Mouse (Mus musculus) embryo, embryonic 10.5 days (tissue): ENCODE measurements around the gene Irf4.

ENCODE experiments used
- DNase-seq: peaks from one replicate; pipeline ENCODE4 v3.0.0-alpha.2; 2015; ENCODE audit warnings: low spot score

Gene Irf4

DNA sequence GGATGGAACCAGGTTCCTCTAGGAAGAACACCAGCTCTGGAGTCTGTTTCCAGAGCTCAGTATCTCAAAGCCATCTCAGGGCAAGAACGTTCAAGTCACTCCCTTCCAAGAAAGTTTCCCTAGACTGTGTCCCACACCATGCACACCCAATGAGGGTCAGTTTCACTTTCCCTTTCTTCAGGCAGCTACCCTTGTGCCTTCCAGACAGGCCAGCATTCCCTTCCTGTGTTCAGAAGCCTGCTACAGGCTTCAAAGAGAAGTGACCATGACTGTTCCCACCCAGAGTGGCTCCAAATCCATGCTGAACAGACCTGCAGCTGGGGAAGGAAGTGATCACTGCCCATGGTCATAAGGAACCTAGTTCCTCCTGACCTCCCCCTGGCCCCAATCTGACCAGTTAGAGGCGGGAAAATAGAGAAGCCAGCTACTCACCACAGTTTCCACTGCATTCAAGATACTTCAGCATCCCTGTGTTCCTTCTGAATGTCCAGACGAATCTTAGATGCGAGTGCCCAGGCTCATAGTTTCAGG lies 10.7 kb upstream of the Irf4 start:
- DNase-seq, result no peak

DNA sequence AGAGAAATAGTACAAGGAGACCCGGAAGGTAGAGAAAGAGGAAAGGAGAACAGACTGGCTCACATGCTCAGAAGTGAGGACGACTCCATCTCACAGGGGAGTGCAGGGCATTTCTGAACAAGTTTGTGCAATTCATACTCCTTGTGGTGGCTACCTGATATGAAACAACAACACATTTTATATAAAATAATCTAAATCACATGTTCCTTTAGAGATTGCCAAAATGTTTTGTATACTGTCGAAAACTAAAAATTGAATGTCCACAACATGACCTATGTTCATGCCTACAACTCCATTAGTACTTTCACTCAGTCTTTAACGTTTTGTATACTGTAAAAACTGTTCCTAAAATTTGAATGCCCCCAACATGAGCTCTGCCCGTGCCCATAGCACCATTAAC lies 7.9 kb upstream of the Irf4 start:
- no peak for DNase-seq

GRCm38 (mm10) chr13:30742411-30742970 lies 6.5 kb upstream of the Irf4 start:
- no peak for DNase-seq

DNA sequence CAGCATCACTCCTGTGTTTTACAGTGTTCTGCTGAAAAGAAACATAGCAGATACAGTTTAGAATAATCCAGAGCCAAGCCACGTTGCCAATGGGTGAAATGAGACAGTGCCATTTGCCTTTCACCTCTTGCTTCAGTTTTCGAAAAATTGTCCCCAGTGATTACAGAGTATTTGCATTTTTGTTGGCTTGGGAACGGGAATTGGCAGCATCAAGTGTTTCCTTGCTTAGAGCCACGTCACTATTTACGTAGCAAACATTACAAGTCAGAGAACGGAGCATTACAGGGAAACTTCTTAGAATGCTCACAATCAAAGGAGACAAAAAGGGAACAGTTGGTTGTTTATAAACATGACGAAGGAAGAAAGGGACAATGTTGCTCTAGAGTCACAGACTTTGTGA lies 3.9 kb upstream of the Irf4 start:
- DNase-seq, result no peak

DNA sequence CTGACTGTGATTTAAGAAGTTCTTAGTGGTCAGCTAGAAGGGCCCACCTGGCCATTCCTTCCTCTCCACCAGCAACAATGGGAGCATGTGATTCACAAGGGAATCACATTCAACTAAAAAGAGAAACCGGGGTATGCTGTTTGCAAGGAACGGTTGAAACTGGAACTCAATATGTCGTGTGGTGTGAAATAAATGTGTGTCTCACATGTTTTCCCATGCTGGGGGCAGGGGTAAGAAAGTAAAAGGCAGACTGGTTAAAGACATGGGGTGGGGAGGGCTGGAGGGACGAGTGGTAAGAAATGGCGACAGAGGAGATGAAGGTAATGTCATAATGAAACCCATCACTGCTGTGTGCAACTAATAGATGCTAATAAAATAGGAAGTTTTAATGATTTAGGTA lies 2.0 kb upstream of the Irf4 start:
- no peak for DNase-seq

- no peak for DNase-seq
Measured at GRCm38 (mm10) chr13:30747504-30747903, 1.5 kb upstream of the Irf4 start.

DNA sequence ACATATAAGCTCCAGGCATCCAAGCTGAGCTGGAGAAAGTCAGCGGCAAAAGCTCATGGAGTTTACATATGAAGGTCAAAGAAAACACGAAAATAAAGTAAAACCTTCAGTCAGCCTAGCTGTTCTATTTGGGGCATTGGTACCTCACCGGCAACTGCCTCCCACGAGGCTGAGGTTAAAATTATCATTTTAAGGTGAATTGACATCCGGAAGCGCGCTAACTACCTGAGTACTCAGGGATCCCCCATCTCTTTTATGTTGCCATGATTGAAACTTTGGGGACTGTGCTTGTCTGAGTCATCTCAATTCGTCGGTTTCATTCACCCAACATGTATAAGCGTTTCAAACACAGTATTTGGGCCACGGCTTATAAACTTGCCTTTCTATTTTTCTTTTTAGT lies 705 bp upstream of the Irf4 start:
- DNase-seq, result no peak

DNA sequence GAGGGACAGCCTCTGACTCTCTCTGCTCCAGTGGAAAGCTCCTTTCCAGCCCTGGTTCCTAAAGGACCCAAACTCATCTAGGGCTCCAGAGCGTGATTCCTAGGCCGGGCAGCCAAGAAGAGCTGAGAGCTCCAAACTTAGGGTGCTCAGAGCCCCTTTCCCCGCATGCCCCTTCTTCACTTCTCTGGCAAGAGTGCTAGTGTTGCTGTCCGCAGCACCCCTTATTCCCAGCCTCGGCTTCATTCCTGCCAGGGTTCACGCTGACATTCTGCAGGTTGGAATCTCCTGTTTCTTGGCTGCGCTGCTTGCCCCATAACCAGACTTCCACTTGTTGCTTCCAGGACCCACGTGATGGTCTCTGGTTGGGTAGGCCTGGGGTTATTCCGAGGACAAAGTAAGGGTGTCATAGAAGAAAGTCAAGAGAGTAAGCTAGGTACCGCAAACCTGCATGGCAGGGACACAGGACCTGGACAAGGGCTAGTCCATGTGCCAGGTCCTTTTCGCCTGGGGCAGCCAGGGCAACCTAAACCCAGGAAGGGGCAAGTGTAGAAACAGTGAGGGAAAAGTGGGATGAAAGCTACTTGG lies 623 bp downstream of the Irf4 start:
- DNase-seq, result peak; percentile 38

- peak; percentile 46 for DNase-seq
Measured at GRCm38 (mm10) chr13:30750461-30751303, 1.7 kb downstream of the Irf4 start.

DNA sequence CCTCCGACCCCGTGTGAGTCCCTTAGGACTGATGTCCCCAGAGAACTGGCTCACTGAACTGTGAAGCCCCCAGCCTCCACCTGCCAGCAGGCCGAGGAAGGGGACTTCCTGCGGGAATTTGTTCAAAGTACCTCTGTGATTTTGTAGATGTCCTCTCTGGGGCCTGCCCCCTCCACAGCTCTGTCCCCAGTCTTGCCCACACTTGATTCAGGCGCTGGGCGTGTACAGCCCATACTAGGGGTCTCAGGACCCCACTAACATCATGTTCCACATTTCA lies 2.2 kb downstream of the Irf4 start:
- no peak for DNase-seq

- no peak for DNase-seq
Measured at GRCm38 (mm10) chr13:30752581-30753187, 3.7 kb downstream of the Irf4 start.

- no peak for DNase-seq
Measured at GRCm38 (mm10) chr13:30753441-30753840, 4.4 kb downstream of the Irf4 start.

- no peak for DNase-seq
Measured at GRCm38 (mm10) chr13:30754066-30754465, 5.0 kb downstream of the Irf4 start.

DNA sequence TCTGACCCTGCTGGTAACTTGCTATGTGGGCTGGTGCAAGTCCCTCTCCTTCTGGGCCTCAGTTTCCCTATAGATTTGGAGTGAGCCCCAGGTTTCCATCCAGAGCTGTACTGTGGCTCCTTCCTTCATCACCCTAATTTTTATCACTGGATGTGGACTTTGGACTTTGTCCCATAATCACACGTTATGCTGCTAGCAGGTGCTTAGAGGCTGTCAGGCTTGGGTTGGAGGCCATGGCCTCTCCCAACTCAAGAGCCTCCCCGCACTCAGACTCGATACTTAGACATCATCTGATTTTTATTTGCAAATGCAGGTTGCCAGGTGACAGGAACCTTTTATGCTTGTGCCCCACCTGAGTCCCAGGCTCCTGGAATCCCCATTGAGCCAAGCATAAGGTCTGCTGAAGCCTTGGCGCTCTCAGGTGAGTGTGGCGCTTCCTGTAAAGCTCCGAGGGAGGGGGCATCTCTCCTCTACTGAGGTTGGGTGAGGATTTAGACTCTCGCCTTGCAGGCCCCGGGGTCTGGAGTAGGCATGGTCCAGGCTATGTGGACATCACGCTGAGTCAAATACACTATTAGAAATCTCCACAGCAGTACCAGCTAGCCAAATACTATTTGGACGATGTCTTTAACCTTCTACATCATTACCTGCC lies 5.9 kb downstream of the Irf4 start:
- no peak for DNase-seq

- DNase-seq, result no peak
Measured at GRCm38 (mm10) chr13:30755577-30755976, 6.6 kb downstream of the Irf4 start.

DNA sequence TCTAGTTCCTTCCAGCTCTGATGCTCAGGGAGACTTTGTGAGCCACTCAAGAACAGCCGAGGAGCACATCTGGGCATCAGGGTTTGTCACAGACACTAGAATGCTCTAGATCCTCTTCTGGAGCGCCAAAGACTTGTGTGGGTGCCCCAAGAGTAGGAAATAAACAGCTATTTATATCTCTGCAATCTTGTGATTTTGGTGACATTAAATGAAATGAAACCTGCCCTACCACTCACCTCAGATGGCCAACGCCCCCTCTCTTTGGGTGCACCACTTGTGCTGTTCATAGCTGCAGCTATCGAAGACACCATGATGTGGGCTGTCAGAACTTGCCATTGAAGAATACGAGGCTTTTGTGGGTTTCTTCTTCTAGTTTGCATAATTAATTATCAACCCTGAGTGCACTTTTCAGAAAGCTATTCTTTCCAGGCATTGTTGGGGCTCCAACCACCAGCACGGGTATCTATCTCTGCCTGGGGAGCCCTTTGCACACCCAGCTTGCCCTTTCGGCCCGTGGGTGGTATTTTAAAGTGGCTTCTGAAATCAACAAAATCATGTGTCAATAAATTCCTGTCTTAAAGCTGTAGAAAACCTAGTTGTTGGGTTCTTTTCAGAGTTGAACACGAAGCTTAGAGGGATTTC lies 7.1 kb downstream of the Irf4 start:
- DNase-seq, result no peak

DNA sequence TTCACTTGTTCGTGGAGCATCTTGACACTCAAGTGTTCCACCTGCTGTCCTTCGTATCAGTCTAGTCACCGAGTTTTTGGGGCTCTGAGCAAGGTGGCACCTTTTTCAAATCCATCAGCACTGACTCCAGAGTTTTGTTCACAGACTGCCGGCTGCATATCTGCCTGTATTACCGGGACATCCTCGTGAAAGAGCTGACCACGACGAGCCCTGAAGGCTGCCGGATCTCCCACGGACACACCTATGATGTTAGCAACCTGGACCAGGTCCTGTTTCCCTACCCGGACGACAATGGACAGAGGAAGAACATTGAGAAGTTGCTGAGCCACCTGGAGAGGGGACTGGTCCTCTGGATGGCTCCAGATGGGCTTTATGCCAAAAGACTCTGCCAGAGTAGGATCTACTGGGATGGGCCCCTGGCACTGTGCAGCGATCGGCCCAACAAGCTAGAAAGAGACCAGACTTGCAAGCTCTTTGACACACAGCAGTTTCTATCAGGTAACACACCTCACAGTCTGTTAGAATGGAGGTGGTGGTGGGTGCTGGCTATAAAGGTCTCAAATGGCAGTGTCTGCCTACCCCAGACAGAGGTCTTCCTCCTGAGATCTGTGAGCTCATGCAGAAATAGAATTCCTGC lies 8.4 kb downstream of the Irf4 start:
- no peak for DNase-seq

DNA sequence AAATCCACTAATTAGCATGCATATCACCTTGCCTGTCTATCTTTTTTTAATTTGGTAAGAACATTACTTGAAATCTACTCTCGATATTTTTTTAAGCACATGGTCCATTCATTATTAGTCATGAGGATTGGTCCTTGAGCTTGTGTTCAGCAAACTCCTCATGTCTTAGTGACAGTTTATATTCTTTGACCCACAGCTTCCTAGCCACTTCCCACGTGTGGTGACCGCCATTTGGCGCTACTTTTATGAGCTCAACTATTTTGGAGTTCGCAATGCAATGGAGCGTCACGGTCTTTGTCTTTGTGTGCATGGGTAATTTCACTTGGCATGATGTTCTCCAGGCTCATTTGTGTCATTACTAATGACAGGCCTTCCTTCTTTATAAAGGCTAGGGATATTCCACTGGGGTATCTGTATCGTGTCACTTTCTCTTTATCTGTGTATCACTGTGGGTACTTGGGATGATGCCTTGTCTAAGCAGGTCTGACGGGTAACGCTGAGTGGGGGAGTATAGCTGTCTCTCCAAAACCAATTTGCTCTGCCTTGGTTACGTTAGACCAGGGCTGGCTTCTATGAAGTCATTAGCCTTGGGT lies 9.9 kb downstream of the Irf4 start:
- no peak for DNase-seq

DNA sequence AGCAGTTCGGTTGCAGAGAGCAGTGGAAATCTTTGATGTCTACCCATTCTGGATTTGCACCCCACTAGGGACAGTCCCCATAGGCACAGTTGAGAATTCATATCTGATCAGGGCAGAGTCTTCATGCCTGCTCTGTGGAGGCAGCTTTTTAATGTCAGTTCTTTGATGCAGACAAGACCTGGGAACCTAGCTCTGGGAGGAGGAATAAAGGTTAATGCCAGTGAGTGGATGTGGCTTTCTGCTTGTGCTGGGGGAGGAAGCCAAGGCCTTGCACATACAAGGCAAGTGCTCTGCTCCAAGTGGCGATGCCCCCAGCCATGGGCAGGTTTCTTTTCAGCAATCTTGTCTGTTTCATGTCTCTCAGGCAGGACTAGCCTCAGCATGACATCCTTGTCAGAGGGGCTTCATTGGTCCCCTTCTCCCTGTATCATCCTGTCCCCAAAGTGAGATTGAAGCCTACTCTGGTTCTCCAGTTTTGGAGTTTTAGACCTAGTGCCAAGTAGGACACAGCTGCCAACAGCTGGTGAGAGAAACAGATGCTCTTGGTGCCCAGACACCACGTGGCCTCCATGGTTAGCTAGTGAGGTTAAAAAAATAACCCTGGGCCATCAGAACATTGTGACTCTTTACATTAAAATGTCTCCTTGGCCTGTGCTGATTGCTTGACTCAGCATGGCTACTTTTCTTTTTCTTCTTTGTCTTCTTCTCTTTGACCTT lies 11.5 kb downstream of the Irf4 start:
- no peak for DNase-seq

DNA sequence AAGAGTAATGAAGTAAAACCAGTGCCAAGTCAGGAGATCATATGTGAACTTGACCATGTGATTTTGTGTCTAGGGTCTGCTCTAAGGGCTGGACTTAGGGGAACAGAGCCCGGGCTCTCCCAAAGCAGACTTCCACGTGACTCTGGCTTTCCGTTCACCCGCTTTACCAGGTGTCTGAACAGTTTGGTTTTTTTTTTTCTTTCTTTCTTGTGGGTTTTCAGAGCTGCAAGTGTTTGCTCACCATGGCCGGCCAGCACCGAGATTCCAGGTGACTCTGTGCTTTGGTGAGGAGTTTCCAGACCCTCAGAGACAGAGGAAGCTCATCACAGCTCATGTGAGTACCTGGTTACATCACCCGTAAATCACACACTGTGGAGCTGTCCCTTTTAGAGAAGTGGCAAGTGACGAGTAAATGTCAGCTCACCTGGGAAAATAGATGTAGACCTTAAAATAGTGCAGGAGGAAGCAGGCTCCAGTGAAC lies 12.2 kb downstream of the Irf4 start:
- DNase-seq, result no peak
